Mouse (Mus musculus): ENCODE results near the gene Selenot.
"Not testable (repeated sequence)": the region's sequence is repeated elsewhere in the genome, so short reads cannot be mapped to it uniquely, and the experiment has no call there.

The Selenot gene

DNA sequence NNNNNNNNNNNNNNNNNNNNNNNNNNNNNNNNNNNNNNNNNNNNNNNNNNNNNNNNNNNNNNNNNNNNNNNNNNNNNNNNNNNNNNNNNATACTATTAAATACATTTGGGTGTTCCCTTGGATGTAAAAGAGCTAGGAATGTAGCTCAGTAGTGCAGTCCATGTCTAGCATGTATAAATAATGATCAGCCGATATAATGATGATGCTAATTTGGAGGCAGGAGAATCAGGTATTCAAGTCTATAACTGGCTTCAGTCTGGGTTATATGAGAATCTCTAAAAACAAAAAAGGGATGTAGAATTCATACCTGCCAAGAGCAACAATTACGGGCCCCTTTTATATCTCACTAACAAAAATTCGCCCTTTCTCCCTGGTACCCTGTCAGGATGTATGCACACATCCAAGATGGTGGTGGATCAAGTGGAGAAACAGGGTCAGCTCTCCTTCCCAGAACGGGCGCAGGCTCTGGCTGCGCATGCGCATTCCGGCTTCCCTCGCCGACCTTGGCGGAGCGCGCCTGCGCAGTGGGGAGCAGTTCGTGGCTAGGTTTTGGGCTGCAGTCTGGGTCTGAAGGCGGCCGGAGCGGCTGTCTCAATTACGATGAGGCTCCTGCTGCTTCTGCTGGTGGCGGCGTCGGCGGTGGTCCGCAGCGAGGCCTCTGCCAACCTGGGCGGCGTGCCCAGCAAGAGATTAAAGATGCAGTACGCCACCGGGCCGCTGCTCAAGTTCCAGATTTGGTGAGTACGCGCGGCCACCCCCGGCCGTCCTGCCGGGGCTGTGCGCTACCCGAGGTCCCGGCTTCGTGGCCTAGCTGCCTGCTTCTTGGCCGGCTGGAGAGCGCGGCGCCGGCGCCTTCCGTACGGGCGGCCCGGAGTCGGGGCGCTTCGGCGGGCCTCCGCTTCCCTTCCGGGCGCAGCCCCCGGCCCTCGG, at the start of gene Selenot:
Gene Selenot (plus strand): TSS at position 500 of the 930 bp plus-strand sequence.
- peak; percentile 96 to 97 for DNase-seq (ENCODE audit: low spot score in 2 of 2)

DNA sequence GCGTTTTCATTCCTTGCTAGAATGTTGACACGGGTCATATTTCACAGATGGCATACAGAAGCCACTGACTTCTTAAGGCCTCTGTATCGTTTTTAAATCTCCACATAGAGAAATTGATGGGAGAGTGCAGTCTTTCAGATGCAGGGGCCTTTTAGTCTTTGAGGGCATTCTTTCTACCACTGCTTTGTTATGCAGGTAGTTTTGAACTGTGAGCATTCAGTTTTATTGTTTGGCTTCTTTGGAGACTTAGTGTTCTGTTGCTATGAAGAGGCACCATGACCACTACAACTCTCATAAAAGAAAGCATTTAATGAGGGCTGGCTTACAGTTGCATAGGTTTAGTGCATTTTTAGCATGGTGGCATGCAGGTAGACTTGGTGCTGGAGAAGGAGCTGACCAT, 39.9 kb upstream of the Selenot start:
- no peak for DNase-seq (ENCODE audit: low spot score in 2 of 2)

- no peak for DNase-seq (ENCODE audit: low spot score in 2 of 2)
Observed at GRCm38 (mm10) chr3:58552001-58552811, 24.2 kb upstream of the Selenot start.

- no peak for DNase-seq (ENCODE audit: low spot score in 2 of 2)
Observed at GRCm38 (mm10) chr3:58556649-58557048, 19.8 kb upstream of the Selenot start.

DNA sequence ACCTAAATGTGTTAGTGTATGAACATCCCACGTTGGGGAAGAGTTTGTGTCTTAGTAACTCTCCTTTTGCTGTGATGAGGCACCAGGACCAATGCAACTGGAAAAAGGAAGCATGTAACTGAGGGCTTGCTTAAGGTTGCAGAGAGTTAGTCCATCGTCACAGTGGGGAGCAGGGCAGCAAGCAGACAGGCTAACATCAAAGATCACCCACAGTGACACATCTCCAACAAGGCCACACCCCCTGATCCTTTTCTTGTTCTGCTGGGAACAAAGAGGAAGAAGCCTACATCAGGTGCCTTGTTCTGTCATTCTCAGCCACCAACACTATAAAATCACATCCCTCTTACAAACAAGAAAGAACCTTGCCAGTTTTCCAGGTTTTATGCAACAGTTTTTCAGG, 16.5 kb upstream of the Selenot start:
- DNase-seq (ENCODE audit: low spot score in 2 of 2) = no peak

DNA sequence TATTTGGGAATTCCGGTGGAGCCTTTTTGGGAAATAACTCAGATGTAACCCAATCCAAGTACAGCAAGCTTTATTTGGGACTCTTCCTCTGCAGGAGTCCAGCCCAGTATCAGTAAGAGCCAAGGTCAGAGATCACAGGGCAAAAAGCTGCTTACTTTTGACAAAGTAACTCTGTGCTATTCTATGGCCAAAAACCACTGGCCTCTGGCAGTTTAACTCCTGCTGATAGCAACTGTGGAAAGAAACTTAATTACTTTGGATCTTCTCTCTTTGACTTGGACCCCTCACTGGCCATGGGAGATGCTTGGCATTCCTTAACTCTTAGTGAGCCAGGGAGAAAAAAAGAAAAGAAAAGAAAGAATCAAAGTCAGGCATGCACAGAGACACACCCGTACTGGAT, 15.0 kb upstream of the Selenot start:
- no peak for DNase-seq (ENCODE audit: low spot score in 2 of 2)

- no peak for DNase-seq (ENCODE audit: low spot score in 2 of 2)
Observed at GRCm38 (mm10) chr3:58570821-58571220, 5.6 kb upstream of the Selenot start.

DNA sequence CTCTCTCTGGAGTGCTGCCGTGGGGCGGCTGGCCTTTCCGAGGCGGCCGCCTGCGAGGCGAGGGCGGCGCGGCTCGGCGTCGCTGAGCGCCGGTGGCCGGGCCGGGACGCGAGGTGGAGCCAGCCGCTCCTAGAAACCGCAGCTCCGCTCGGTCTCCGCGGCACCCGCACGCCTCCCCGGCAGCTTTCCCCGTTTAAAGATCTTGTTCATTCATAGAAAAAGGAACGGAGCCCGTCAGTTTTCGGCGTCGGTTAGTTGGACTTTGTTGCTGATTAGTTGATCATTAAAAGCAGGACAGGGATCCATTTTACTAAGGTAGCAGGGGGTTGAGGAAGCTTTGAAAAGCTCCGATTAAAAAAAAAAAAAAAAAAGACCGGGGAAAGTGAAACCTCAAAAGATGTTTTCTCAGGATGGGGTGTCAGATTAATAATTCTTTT, 649 bp downstream of the Selenot start:
- DNase-seq (ENCODE audit: low spot score in 2 of 2) = peak; percentile 32 to 48

DNA sequence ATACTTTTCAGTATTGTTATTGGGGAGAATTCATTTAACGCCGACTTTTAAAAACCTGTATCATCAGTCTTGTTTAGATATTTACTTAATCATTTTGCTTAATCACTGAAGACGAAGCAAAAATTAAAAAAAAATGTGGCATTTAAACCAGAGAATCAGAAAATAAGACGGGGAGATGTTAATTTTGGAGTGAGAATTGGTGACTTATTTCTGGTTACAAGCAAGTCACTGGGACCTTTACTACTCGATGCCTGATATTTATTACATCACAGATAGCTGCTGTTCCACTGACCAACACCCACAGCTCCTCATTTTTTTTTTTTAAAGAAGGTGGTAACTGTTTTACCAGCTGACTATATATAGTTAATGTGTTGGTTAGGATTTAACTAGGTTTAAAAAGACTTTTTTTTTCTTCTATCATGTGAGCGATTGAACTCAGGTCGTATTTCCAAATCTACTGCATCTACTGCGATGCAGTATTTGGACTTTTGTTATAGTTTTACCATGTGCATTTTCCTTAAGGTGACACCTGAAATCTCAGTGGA, 1.1 kb downstream of the Selenot start:
- DNase-seq (ENCODE audit: low spot score in 2 of 2) = no peak

GRCm38 (mm10) chr3:58581530-58581929, 5.1 kb downstream of the Selenot start:
- DNase-seq (ENCODE audit: low spot score in 2 of 2) = no peak

DNA sequence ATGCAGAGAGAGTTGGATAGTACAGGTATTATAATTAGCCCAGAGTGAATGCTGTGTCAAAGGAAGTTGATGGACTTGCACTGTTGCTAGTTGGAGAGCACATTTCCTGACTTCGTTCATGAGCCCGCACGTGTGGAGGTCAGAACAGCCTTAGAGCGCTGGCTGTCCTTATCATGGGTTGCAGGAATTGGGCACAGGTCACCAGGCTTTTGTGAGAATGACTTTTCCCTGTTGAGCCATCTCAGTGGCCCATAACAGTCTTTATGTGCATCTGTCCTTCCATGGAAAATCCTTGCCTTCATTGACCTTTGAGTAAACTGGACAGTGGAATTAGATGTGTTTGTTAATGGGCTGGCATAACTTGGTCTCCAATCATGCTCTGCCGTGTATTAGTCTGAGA, 5.9 kb downstream of the Selenot start:
- no peak for DNase-seq (ENCODE audit: low spot score in 2 of 2)

- no peak for DNase-seq (ENCODE audit: low spot score in 2 of 2)
Observed at GRCm38 (mm10) chr3:58582788-58583426, 6.5 kb downstream of the Selenot start.

- not testable (repeated sequence) for DNase-seq (ENCODE audit: low spot score in 2 of 2)
Observed at GRCm38 (mm10) chr3:58590544-58590943, 14.1 kb downstream of the Selenot start.

GRCm38 (mm10) chr3:58592666-58593065, 16.2 kb downstream of the Selenot start:
- DNase-seq (ENCODE audit: low spot score in 2 of 2) = not testable (repeated sequence)

DNA sequence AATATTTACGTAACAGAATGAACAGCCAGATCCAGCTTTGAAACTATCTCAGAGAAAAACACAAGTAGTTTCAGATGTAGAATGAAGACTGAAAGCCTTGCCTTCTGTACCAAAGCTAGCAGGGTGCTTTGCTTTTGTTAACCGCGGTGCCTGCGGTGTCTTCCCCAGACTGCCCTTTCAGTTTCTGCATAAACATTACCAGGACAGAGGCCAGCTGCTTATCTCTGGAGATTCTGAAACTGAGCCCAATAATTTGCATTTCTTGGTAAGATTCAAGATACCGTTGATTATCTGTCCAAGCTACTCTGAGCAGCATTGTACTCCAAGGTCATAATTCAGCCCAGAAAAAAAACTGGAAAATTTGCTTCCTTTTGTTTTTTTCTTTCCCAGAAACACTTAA, 17.2 kb downstream of the Selenot start:
- DNase-seq (ENCODE audit: low spot score in 2 of 2) = no peak

- no peak for DNase-seq (ENCODE audit: low spot score in 2 of 2)
Observed at GRCm38 (mm10) chr3:58608506-58608905, 32.1 kb downstream of the Selenot start.

DNA sequence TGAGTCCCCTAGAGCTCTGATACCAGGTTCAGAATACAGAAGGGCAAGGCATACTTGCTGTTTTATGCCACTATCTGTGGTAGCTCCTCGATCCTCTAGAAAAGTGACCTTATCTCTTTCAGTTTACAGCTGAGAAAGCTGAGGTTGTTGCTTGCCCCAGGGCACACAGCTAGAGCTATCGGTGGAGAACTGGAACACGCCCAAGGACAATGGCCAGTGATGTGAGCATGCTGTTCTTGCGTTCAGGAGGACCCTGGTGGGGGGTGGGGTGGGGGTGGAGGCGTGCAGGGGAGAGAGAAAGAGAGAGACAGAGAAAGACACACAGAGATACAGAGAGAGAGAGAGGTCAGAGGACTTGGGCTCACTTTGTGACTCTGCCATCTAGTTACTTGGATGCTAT, 33.5 kb downstream of the Selenot start:
- DNase-seq (ENCODE audit: low spot score in 2 of 2) = no peak

- no peak for DNase-seq (ENCODE audit: low spot score in 2 of 2)
Observed at GRCm38 (mm10) chr3:58621066-58621465, 44.6 kb downstream of the Selenot start.

GRCm38 (mm10) chr3:58622665-58623394, 46.4 kb downstream of the Selenot start:
- DNase-seq (ENCODE audit: low spot score in 2 of 2) = no peak

DNA sequence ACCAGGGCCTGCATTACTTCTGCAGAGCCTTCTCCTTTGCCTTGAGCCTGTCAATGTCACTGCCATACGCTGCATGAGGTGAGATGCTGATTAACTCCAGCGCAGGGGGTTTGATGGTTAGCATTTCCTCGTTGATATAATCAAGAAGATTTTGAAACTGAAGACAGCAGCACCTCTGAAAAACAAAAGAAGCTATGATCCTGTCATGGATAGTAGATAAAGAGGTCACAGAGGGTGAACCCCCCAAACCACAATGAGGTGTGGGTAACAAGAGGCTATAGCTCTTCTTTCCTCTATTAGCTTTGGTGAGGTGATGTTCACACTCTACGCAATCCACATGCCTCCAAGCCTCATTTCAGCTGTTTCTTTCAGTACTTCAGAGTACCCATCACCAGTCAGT, 48.5 kb downstream of the Selenot start:
- DNase-seq (ENCODE audit: low spot score in 2 of 2) = no peak

- no peak for DNase-seq (ENCODE audit: low spot score in 2 of 2)
Observed at GRCm38 (mm10) chr3:58631693-58632092, 55.3 kb downstream of the Selenot start.

Measured in urinary bladder, postnatal 36 days (tissue).